Mouse (Mus musculus) induced T-regulatory cell, adult 2 months (primary cell): ENCODE data around the gene Olfr195.
"Not testable (repeated sequence)": the region's sequence is repeated elsewhere in the genome, so short reads cannot be mapped to it uniquely, and the experiment has no call there.

ENCODE experiments used
- DNase-seq: peaks from one replicate; pipeline ENCODE4 v3.0.0-alpha.2; 2012; ENCODE audit warnings: low read depth

The Olfr195 gene

GRCm38 (mm10) chr16:59146746-59147145 lies at the start of gene Olfr195:
Gene Olfr195 (plus strand): TSS chr16:59147046.
- DNase-seq, result no peak

- DNase-seq, result no peak
Measured at GRCm38 (mm10) chr16:59105312-59105711, 41.5 kb upstream of the Olfr195 start.

- DNase-seq, result not testable (repeated sequence)
Measured at GRCm38 (mm10) chr16:59108522-59108921, 38.3 kb upstream of the Olfr195 start.

DNA sequence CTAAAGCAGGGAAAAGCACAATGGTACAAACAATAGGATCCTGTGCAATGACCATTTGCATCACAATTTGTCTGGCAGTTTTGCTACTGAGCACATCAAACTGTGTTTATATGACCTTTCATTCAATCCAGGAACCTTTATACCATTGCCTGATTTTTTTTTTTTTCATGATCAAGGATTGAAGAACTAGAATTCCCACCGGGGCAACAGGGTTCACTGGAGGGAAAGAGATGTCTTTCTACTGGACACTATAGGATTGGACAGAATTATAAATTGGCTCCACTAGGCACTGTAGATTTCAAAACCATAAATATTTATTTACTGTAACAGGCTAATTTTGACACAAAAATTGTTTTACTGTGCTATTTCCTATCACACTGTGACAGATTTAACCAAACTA lies 35.1 kb upstream of the Olfr195 start, which contains the start of gene Olfr193:
TSS of gene Olfr193 (minus strand) at position 101 of the 400 bp plus-strand sequence.
- DNase-seq, result no peak

DNA sequence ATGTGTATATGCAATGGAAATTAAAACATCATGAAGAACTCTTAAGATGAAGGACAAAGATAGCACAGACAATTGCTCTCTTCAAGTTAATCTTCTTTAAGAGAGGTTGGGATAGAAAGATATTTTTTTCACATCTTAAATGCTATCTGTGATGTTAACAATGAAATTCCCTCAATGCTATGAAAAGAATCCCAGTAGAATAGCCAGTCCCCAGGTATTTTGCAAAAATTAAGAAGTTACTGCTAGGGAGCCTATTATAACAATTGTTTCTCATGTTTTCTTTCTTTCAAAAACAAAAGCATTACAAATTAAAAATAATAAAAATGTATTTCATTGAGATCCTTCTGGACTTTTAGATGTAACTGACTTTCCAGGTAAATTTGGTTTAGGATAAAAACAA lies 25.9 kb upstream of the Olfr195 start, which contains the start of gene Olfr194:
TSS of gene Olfr194 (minus strand) at position 101 of the 400 bp plus-strand sequence.
- no peak for DNase-seq

DNA sequence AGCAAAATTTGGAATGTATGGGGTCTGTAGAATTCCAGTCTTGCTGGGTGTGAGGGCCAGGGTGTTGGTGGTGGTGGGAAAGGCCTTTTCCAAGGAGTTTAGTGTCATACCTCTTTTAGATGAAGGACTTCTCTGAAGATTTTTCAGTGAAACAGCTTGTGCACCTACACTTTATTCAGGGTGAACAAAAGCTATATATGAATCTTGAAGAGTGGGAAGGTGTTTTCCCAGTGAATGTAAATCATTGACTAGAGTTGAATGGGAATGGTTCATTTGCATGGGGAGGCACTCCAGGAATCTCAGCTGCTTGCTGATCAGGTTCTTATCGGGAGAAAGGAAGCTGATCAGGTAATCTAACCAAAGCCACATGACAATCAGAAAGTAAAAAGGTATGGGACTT lies 16.1 kb upstream of the Olfr195 start:
- DNase-seq, result no peak

DNA sequence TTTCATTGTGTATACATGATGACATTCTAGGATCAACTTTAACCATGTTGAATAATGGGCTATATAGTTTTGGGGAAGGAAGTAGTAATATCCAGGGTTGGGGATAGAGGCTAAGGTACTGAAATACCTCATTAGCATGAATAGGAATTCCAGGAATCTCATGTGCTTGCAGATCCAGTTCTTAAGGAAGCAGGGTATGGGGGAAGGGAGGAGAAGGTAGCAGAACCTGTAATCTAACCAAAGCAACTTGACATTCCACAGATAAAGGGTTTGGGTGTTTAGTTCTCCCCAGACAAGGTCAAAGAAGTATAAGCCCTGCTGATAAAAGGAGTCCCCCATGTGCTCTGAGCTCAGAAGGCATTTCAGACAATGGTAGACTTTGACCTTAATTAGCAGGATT lies 5.7 kb upstream of the Olfr195 start:
- no peak for DNase-seq

GRCm38 (mm10) chr16:59151996-59152395 lies 5.2 kb downstream of the Olfr195 start:
- DNase-seq, result no peak

- no peak for DNase-seq
Measured at GRCm38 (mm10) chr16:59170354-59170753, 23.5 kb downstream of the Olfr195 start, which contains the start of gene Olfr196. Gene Olfr196 (minus strand): TSS chr16:59170454.
